Mouse (Mus musculus) Muller cell, postnatal 12 days (primary cell): ENCODE results near the gene Kcng4.
A peak's percentile ranks its signal among the peaks of the same experiment; 100 is the strongest.

Experiments used
- DNase-seq: peaks from one replicate; pipeline ENCODE4 v3.0.0-alpha.2; 2015; ENCODE audit errors: inconsistent ontology term

The Kcng4 gene

DNA sequence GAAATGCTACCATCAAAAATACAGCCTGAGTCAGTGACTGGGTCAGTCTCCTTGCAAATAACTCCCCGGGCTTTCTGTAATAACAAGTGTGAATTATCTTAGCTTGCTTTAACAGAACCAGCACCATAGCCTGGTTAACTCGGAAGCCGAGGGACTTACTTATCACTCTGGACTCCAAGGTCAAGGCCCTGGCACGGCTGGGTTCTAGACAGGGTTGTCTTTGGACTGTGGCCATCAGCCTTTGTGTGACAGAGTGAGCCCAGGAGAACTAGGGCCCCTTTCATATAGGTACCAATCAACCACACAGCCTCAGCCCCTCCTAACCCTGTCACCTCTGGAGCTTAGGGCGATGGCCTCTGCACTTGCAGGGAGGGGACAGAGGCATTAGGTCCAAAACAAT lies 5.6 kb upstream of the Kcng4 start:
- DNase-seq, result no peak

DNA sequence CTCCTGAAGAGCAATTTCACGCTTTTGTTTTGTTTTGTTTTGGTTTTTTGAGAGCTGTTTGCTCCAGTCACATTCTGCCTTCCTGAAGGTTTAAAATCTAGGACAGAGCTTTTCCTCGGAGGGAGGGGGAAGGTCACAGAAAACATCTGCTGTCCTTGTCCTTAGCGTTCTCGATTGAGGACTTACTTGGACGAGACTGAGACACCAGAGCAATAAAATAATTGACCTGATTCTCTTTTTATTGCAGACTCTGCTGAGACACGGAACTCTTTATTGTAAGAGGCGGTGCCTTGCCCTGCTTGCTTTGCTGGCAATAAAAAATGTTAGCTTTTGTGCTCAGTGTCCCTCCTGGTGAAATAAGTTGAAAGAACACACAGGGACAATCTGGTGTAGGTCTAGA lies 4.3 kb upstream of the Kcng4 start:
- no peak for DNase-seq

DNA sequence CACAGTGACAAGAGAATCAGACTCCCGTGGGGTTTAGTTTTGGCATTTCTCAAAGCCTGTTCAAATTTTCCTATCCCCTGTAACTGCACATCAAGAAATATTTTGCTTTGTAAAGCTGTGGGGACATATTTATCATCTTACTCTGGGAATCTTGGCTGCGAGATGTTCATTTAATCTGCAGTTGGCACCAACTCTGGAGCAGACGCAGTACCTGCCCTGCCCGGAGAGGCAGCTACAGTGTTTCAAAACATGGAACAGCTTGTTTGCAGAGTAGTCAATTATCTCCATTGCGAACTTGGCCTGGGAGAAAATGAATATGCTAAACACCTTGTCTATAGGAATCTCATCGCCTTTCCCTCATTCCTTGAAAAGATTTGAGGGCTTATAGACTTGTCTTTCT lies 2.8 kb upstream of the Kcng4 start:
- no peak for DNase-seq

DNA sequence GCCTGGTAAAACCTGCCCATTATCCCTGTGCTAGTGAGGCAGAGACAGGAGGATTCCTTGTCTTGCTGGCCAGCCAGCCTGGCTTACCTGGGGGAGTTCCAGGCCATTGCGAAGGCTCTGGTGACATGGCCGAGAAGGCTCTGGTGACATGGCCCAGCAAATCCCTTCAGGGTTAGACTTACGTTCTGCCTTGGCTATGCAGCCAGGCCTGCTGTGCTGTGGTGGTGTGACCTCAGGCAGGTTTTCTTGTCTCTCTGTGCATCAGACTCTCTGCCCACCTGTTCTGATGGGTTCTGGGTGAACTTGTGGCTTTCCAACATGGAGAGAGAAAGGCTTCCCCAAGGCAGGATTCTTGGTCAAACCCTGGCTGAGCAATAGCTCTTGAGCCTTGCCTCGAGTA lies 1.9 kb upstream of the Kcng4 start:
- no peak for DNase-seq

DNA sequence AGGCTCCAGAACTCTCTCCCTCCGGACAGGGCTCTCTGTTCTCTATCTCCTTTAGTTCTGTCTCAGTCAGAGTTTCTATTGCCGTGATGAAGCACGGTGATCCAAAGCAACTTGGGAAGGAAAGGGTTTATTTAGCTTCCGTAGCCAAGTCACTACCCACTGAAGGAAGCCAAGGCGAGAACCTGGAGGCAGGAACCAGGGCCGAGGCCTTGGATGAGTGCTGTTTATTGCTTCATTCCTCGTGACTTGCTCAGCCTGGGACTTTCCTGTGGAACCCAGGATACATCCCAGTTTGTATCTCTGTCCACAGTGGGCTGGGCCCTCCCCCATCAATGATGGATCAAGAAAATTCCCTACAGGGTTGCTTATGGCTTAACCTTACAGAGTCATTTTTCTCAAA lies 1.3 kb upstream of the Kcng4 start:
- DNase-seq, result no peak

DNA sequence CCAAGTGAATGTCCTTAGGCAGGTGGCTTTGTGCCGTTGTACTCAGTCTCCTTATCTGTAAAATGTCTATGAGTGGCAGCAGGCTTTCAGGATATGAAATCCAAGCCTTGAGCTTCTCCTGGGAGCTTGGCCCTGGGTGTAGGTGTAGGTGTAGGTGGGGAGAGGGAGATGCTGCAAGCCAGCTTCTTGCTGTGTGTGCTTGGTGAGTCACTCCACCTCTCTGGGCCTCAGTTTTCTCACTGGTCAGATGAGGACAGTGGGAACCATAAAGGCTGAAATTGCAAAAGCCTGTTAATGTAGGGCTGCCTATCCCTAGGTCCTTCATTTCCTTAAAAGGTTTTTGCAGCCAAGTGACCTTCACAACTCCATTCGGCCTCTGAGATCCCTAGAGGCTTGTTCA lies 478 bp upstream of the Kcng4 start:
- no peak for DNase-seq

DNA sequence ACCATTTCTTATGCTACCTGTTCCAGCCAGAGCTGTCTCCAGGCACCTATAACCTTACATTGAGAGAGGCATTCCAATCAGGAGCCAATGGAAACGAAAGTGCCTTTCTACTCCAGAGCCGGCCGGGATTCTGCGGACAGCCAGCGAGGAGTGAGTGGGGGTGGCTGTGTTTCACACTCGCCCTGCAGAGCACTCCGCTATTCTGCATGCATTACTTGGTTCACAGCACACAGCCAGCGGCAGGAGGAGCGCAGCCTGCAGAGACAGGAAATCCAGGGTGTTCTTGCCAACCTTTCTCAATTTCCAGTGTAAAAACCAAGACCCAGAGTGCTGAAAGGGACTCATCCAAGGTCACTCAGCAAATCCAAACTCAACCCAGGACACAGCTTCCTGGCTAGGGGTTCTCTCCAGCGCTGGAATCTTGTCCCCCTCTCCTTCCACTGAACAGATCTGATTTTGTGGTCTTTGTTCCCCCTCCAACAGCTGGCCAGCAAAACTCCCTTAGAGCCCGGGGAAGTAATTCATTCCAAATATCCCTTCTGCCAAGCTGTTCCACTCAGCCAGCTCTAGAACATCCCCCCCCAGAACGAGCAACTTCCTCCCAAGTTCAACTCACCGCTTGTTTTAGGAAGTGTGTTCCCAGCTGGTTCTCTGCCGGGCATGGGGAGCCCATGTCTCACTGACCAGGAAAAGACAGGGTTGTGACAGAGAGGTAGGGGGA lies 704 bp downstream of the Kcng4 start:
- peak; percentile 31 for DNase-seq

DNA sequence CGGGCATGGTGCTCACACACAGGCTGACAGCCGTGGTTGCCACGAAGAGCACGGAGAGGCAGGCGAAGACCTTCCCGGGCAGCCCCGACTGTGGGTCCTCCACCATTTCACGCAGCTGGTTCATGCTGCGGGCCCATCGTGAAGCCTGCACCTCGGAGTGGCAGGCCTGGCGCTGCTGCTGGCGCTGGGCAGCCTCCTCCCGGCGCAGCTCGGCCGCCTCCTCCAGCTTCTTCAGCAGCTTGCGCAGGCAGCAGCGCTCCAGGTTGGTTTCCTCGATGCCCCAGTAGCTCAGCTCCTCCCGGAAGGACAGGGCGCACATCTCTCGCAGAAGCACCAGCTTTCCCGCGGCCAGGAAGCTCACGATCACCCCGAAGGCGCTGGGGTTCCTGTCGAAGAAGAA lies 2.6 kb downstream of the Kcng4 start:
- no peak for DNase-seq

DNA sequence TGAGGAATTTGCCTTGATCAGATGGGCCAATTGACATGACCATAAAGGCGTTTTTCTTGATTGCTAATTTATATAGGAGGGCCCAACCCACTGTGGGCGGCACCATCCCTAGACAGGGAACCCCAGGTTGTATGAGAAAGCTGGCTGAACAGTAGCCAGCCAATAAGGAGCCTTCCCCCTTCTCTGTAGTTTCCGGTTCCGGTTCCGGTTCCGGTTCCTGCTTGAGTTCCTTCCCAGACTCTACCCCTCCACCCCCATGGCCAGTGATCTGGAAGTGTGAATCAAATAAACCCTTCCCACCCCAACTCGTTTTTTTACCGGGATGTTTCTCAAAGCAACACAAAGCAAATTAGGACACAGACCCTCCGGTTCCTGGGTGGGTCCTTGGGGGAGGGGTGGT lies 3.2 kb downstream of the Kcng4 start:
- no peak for DNase-seq

DNA sequence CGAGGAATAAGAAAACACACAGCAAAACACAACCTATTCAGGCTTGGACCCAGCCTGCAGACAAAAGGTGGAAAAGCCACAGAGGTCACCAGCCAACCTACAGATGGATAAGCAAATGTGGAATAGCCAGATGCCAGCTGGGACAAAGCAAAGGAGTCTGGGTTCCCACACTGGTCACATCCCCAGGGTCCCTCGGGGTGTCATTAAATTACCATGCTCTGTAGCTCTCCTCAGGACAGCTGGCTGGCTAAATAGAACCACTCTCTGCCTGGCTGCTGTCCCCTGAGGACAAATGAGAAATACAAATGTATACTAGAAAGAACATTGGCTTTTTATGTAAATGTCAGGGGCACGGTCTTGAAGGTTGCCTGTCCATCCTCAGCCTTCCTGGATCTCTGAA lies 4.6 kb downstream of the Kcng4 start:
- no peak for DNase-seq

DNA sequence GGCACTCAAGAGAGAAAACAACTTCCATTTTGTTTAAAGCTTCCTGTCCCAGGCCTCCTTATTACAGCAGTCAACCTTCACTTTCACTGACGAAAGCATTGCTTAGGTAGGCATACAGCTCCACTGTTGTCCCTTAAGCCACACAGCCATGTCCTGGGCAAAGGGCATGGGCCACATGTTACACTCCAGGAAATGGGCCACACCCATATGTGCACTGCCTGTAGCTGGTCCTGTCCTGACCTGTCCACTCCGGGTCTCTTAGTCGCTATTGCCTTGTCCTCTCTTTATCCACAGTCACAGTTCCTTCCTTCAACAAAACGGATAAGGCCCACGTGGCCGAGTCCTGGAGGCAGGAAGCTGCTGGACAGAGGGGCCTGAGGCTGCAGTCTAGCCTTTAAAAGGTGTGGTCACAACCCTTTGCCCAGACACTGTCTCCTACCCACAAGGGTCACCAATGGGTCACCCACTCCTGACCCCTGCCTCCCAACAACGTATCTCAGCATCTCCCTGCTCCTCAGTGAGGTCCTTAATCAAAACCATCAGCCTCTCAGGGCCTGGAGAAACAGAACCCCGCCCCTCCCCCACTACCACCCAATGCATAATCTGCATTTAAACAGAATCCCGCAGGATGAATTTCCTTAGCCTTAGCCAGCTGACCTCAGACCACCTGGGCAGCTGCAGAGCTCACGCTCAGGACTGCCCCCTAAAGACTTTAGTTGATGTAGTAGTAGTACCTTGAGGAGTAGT lies 7.7 kb downstream of the Kcng4 start:
- DNase-seq, result no peak

DNA sequence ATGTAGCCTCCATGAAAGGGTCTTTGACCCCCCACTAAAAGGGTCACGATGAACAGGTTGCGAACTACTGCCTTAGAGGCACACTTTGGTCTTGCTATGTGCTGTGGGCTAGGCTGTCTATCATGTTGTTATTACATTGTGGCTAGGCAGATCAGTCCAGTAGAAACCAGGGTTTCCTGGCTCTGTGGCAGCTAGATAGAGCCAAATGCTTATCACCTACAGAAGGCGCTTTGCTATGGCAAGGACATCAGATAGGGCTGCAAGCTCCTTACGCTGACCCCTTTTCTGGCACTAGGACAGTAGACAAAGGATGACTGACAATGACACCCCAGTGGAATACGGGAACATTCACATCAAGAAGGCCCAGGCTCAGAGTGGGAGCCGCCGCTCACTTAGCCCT lies 8.3 kb downstream of the Kcng4 start:
- DNase-seq, result no peak

DNA sequence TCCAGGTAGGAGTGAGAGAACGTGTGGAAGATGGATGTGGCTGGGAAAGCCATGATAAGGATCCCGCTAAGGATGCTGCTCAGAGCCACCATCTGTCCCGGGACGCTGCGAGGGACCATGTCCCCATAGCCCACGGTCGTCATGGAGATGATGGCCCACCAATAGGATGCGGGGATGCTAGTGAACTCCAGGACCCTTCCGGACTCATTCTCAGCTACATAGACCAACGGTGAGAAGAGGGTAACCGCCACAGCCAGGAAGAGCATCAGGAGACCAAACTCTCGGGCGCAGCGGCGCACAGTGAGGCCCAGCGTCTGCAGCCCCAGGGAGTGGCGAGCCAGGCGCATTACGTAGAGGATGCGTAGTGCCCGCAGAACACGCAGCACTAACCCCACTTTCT lies 9.7 kb downstream of the Kcng4 start:
- no peak for DNase-seq

DNA sequence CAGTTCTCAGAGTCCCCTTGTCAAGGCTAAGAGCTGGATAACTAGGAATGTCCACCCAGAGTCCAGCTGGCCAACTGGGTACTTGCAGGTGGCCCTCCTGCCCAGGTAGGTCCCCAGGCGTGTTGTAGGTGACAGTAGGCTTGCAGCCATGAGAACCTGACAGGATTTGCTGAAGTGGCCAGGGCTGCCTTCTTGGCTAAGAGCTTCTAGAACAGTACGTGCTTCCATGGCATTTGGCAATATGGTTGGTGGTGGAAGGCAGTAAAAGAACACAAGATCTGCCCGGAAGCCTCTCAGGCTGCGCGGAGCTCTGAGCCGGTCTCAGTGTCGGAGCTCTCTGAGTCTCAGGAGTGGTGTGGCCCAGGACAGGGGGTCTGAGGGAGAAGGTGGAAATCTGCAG lies 10.6 kb downstream of the Kcng4 start:
- DNase-seq, result no peak

DNA sequence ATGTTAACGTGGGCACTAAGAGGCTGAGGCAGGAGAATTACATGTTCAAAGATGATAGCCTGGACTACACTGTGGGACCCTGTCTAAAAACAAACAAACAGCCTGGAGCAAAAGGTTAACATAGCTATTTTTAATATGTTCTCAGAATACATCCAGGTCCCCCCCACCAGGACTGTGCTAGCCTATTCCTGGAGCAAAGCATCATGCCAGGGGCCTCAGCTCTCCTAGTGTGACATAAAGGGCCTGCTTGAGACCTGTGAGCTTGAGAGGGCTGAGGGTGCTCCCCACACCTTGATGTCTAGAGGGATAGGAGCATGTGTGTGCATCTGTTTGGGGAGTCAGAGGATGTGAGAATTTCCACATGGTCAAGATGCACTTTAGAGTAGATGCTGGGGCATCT lies 11.7 kb downstream of the Kcng4 start:
- no peak for DNase-seq

DNA sequence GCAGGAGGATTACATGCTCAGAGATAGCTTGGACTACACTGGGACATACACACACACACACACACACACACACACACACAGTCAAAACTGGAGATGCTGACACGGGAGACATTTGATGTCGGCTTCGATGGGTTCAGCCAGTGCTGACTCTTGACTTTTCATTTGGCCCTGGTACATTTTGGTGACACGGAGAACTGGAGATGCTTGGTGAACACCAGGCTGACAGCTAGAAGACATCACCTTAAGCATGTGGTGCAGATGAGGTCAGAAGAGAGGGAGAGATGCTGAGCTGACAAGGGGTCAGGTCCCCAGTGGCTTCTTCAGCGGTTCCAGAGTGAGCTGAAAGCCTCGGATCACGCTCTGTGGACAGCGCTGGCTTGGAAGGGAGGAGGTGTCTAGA lies 12.4 kb downstream of the Kcng4 start:
- no peak for DNase-seq

DNA sequence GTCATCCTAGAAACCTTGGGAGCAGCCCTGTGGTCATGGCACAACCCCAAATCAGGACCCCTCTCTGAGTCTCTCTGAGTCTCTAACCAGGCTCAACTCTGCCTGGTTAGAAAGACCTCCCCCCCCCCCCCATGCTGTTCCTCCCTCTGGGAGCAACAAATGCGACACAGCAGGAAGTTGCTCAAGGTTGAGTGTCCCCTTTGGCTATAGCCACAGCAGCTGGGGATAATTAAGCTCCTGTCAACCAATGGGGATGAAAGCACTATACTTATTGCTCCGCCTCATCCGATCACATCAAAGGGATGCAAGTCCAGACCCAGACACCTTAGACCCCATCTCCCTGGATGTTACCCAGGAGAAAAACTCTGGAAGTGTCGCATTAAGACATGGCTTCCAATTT lies 12.9 kb downstream of the Kcng4 start:
- no peak for DNase-seq

DNA sequence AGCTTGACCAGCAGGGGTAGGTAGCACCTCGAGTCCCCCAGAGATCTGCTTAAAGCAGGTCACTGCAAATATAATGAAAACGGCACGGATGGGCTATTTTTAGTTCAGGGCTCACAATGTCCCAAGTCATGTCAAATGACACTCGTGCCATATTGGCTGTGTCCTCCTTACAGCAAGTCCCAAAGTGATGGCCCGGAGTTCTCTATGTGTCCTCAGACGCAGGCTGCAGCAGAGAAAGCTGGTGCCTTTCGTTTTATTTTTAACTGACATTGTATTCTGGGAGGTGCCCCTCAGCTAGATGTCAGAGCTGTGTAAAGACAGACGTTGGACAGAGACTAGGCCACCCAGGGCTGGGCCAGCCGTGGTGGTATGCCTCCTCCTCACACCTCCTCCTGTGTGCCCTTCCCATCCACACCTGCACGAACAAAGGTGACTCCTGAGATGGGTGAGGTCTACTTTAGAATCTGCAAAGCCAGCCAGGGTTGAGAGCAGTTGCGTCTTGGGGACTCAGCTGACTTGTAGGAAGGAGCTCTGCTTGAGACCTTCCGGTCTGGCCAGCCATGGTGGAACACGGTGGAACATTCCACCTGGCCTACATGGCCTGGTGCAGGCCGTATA lies 14.5 kb downstream of the Kcng4 start:
- DNase-seq, result no peak

DNA sequence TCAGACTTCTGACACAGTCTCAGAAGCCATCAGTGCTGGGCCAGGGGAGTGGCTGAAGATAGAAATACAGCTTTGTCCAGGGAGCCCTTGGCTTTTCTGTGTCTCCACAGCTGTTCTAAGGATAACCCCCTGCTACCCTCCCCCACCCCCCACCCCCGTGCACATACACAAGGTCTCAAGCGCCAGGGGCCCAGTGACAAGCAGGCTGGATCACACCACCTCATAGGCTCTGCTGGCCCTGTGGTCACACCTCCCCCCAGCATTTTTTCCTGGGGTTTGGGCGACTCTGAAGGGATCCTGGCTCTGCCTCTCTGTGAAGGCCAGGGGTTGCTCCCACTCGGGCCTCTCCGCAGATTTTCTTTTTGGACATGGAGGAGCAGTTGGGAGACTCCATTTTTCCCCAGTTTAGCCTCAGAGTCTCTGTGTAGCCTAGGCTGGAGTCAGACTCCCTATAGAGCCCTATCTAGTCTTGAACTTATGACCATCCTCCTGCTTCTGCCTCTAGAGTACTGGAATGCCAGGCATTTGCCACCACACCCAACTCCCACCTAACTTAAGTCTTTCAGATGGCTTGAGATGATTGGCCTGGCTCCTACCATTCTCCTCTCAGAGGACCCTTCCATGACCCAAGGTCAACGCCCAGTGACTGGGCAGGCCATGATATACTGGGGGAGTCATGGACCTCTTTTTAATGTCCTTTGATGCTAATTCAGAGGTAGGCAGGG lies 15.2 kb downstream of the Kcng4 start:
- DNase-seq, result no peak

DNA sequence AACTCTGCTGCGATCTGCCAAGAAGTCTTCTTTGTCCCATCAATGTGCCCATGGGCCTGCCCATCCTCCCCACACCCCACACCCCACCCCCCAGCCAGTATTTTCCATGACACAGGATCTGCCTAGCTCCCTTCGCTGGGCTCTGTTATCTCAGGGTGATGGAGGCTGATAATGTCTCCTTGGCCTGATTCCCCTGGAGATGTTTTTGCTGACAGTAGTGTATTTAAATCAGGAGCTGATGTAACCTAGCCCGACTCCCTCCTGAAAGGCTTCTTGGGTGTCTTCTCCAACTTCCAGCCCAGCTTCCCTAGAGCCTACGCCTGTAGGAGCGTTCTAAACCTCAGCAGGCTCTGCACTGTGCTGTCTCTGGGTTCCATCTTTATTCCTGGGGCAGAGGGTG lies 16.6 kb downstream of the Kcng4 start:
- no peak for DNase-seq

DNA sequence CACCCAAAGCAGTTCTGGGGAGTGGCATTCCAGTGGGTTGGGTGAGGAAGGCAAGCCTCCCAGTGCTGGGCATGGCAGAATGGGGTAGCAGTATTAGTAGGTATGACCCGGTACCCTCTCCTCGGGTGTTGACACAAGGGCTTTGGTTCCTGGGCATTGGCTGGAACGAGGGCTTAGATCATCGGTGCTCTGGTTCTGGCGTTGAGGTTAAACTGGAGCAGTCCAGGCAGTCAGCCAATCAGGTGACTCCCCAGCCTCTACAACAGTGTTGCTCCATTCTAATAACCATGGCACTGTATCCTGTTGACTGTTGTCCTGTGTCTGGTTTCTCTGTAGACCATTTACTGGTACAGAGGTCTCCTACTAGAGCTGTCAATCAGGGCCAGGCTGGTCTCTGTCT lies 17.9 kb downstream of the Kcng4 start:
- no peak for DNase-seq

DNA sequence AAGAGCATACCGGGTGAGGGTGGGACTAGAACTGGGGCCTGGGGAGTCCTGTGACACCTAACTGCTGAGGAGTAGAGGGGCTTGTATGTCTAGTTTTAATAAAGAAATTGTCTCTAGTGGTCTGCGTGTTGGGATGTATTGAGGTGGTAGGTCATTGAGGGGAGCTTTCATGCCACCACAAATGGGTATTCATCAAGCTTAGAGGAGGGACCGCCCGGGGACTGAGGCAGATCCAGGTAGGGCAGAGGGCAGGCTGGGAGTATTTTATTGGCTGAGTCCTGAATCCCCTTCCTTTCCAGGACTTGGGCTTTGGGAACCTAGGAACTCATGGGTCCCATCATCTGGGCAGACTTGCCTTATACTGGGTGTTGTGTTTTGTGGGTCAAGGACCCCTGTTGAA lies 18.7 kb downstream of the Kcng4 start:
- DNase-seq, result no peak

DNA sequence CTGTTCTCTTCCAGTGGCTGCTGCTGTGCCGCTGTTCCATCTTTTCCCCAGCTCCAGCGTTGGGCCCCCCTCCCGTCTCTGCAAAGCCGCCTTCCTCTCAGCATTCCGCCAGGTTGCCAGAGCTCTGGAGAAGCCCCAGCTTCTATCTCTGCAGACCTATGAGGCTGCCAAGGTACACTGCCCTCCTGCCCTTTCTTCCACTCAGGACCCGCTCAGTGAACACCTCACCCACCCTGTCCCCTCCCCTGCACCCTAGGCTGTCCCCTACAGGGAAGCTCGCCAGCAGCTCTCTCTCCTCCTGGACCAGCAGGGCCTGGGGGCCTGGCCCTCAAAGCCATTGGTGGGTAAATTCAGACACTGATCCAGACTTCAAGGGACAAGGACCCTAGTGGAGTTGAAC lies 19.1 kb downstream of the Kcng4 start:
- DNase-seq, result no peak
